Mouse (Mus musculus) CH12.LX (cell line): ENCODE data around the gene Gm10717. TPM values are rescaled to one million over a fixed set of nuclear protein-coding genes. Genes with fewer than 3 reads are reported as not detected.
"Not testable (repeated sequence)": the region's sequence is repeated elsewhere in the genome, so short reads cannot be mapped to it uniquely, and the experiment has no call there.

Source experiments
- DNase-seq: peaks from one replicate; pipeline ENCODE4 v3.0.0-alpha.2; 2013; ENCODE audit errors: extremely low read depth
- H3K27ac ChIP-seq: 2 replicates; pipeline ENCODE4 v1.5.1; 2012; ENCODE audit warnings: low read depth, mild to moderate bottlenecking, control low read depth, moderate library complexity; ENCODE audit not compliant: insufficient read depth
- H3K27me3 ChIP-seq: replicated peaks from 2 replicates; pipeline ENCODE3; 2012; ENCODE audit warnings: inconsistent platforms
- H3K36me3 ChIP-seq, 2 experiments: replicated peaks in 1 of 2; 2 replicates each; pipeline versions ENCODE3 to v1.6.1; 2012; ENCODE audit warnings: inconsistent platforms in 1 of 2, low read length in 1 of 2, mild to moderate bottlenecking in 1 of 2, mixed read lengths in 1 of 2, moderate library complexity in 1 of 2; ENCODE audit not compliant: control insufficient read depth in 1 of 2, insufficient read depth in 1 of 2
- H3K4me1 ChIP-seq, 2 experiments: 2 replicates each; pipeline ENCODE4 v1.6.1; 2012; ENCODE audit warnings: inconsistent platforms in 1 of 2, moderate library complexity in 1 of 2; ENCODE audit not compliant: insufficient read depth in 2 of 2, control insufficient read depth in 1 of 2
- H3K4me2 ChIP-seq: 2 replicates; pipeline ENCODE4 v1.6.1; 2012; ENCODE audit warnings: low read depth, mild to moderate bottlenecking, control low read depth; ENCODE audit not compliant: poor library complexity, insufficient read depth, severe bottlenecking
- H3K4me3 ChIP-seq, 3 experiments: fragments of 150-350 bp in 1 of 3; sonication (generic) in 1 of 3; replicated peaks in 1 of 3; 2 replicates each; pipeline versions ENCODE3 to v1.5.1; 2011 to 2012; ENCODE audit warnings: low read depth in 2 of 3, low read length in 2 of 3, mild to moderate bottlenecking in 2 of 3, moderate library complexity in 2 of 3, control low read depth in 1 of 3, improper control_type of control experiment in 1 of 3, inconsistent platforms in 1 of 3, mixed read lengths in 1 of 3; ENCODE audit not compliant: poor library complexity in 1 of 3
- H3K79me2 ChIP-seq: replicated peaks from 2 replicates; pipeline ENCODE4 v1.6.1; 2012; ENCODE audit warnings: mild to moderate bottlenecking, moderate library complexity; ENCODE audit not compliant: control insufficient read depth, poor library complexity, insufficient read depth, severe bottlenecking; ENCODE audit errors: extremely low read depth
- H3K9ac ChIP-seq: 2 replicates; pipeline ENCODE4 v1.6.1; 2012; ENCODE audit warnings: low read depth, mild to moderate bottlenecking, control low read depth, moderate library complexity; ENCODE audit not compliant: insufficient read depth
- H3K9me3 ChIP-seq: replicated peaks from 2 replicates; pipeline ENCODE3; 2012; ENCODE audit warnings: low read length, inconsistent platforms, mixed read lengths
- dilution Hi-C: fragments of 300-500 bp; cut with MboI; formaldehyde crosslinking; loops from 2 replicates; pipeline ENCODE4 v1.14.3; 2020; ENCODE audit warnings: low sequenced_read_pairs; ENCODE audit not compliant: extremely low pct_unique_long_range_greater_than_20kb, extremely low pct_ligation_motif_present
- in situ Hi-C: fragments of 300-500 bp; cut with MboI; formaldehyde crosslinking; loops from 3 replicates; pipeline ENCODE4 v1.14.3; 2019; ENCODE audit warnings: low sequenced_read_pairs, low pct_ligation_motif_present, low pct_unique_long_range_greater_than_20kb, mixed read lengths
- polyA plus RNA-seq: library from polyadenylated mRNA; unstranded; fragments of >175 nt; gene quantifications from 2 replicates; pipeline ENCODE4 v1.2.1, GENCODE M21; 2012; ENCODE audit warnings: low read depth; ENCODE audit not compliant: insufficient read length
- total RNA-seq, 2 experiments: library from RNA; depleted of rRNA; stranded (reverse); fragments of 300-350 nt in 1 of 2; fragments of >200 nt in 1 of 2; gene quantifications; 2 replicates each; pipeline ENCODE4 v1.2.3; 2012 to 2014

The Gm10717 gene
- total and polyA plus RNA-seq, 3 experiments: 1.3 TPM; not detected in 2

DNA sequence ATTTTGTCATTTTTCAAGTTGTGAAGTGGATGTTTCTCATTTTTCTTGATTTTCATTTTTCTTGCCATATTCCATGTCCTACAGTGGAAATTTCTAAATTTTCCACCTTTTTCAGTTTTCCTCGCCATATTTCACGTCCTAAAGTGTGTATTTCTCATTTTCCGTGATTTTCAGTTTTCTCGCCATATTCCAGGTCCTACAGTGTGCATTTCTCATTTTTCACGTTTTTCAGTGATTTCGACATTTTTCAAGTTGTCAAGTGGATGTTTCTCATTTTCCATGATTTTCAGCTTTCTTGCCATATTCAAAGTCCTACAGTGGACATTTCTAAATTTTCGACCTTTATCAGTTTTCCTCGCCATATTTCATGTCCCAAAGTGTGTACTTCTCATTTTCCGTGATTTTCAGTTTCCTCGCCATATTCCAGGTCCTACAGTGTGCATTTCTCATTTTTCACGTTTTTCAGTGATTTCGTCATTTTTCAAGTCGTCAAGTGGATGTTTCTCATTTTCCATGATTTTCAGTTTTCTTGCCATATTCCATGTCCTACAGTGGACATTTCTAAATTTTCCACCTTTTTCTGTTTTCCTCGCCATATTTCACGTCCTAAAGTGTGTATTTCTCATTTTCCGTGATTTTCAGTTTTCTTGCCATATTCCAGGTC, 1.1 kb upstream of the Gm10717 start:
- DNase-seq, H3K4me3 ChIP-seq, dilution Hi-C loops, H3K9ac ChIP-seq, H3K4me2 ChIP-seq, H3K36me3 ChIP-seq, H3K9me3 ChIP-seq, H3K4me1 ChIP-seq, H3K79me2 ChIP-seq, H3K27ac ChIP-seq, in situ Hi-C loops, H3K27me3 ChIP-seq: not testable (repeated sequence)

DNA sequence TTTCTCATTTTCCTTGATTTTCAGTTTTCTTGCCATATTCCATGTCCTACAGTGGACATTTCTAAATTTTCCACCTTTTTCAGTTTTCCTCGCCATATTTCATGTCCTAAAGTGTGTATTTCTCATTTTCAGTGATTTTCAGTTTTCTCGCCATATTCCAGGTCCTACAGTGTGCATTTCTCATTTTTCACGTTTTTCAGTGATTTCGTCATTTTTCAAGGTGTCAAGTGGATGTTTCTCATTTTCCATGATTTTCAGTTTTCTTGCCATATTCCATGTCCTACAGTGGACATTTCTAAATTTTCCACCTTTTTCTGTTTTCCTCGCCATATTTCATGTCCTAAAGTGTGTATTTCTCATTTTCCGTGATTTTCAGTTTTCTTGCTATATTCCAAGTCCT, 436 bp downstream of the Gm10717 start:
- H3K9ac ChIP-seq, H3K36me3 ChIP-seq, H3K4me3 ChIP-seq, dilution Hi-C loops, in situ Hi-C loops, H3K79me2 ChIP-seq, H3K4me2 ChIP-seq, H3K27me3 ChIP-seq, DNase-seq, H3K27ac ChIP-seq, H3K4me1 ChIP-seq, H3K9me3 ChIP-seq: not testable (repeated sequence)

DNA sequence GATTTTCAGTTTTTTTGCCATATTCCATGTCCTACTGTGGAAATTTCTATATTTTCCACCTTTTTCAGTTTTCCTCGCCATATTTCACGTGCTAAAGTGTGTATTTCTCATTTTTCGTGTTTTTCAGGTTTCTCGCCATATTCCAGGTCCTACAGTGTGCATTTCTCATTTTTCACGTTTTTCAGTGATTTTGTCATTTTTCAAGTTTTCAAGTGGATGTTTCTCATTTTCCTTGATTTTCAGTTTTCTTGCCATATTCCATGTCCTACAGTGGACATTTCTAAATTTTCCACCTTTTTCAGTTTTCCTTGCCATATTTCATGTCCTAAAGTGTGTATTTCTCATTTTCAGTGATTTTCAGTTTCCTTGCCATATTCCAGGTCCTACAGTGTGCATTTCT, 919 bp downstream of the Gm10717 start:
- H3K4me1 ChIP-seq, H3K27me3 ChIP-seq, H3K36me3 ChIP-seq, DNase-seq, H3K27ac ChIP-seq, in situ Hi-C loops, H3K79me2 ChIP-seq, H3K4me2 ChIP-seq, H3K4me3 ChIP-seq, H3K9ac ChIP-seq, H3K9me3 ChIP-seq, dilution Hi-C loops: not testable (repeated sequence)

DNA sequence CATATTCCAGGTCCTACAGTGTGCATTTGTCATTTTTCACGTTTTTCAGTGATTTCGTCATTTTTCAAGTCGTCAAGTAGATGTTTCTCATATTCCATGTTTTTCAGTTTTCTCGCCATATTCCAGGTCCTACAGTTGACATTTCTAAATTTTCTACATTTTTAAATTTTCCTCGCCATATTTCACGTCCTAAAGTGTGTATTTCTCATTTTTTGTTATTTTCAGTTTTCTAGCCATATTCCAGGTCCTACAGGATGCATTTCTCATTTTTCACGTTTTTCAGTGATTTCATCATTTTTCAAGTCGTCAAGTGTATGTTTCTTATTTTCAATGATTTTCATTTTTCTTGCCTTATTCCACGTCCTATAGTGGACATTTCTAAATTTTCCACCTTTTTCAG, 1.5 kb downstream of the Gm10717 start:
- H3K4me1 ChIP-seq, H3K36me3 ChIP-seq, H3K27me3 ChIP-seq, DNase-seq, H3K9me3 ChIP-seq, in situ Hi-C loops, H3K27ac ChIP-seq, H3K9ac ChIP-seq, H3K4me3 ChIP-seq, H3K4me2 ChIP-seq, dilution Hi-C loops, H3K79me2 ChIP-seq: not testable (repeated sequence)
